Mouse (Mus musculus) cerebellum, adult 2 months (tissue): ENCODE data around the gene Ap2a2. TPM values are rescaled to one million over a fixed set of nuclear protein-coding genes. Genes with fewer than 3 reads are reported as not detected.

Experiments used
- DNase-seq, 2 experiments: peaks; one replicate each; pipeline ENCODE4 v3.0.0; 2021
- H3K27ac ChIP-seq: fragments of 200-500 bp; 2 replicates; pipeline ENCODE4 v1.5.1; 2012; ENCODE audit warnings: low read length, control low read depth, inconsistent platforms; ENCODE audit not compliant: insufficient read depth
- H3K27me3 ChIP-seq: fragments of 200-500 bp; 2 replicates; pipeline ENCODE4 v1.6.1; 2012; ENCODE audit warnings: inconsistent platforms, mild to moderate bottlenecking, low read length, moderate library complexity; ENCODE audit not compliant: control insufficient read depth, insufficient read depth
- H3K4me1 ChIP-seq: fragments of 200-500 bp; 2 replicates; pipeline ENCODE4 v1.6.1; 2011; ENCODE audit warnings: low read length; ENCODE audit not compliant: control insufficient read depth, insufficient read depth
- H3K4me3 ChIP-seq: fragments of 200-500 bp; replicated peaks from 2 replicates; pipeline ENCODE3; 2011; ENCODE audit warnings: mild to moderate bottlenecking, low read depth, low read length, control low read depth; ENCODE audit not compliant: insufficient read depth
- CTCF ChIP-seq: fragments of 200-500 bp; IDR thresholded peaks from 2 replicates; pipeline ENCODE4 v1.5.1; 2011; ENCODE audit warnings: low read depth, mild to moderate bottlenecking, control low read depth, low read length, moderate library complexity, borderline replicate concordance; ENCODE audit not compliant: insufficient read depth
- POLR2A ChIP-seq: fragments of 200-500 bp; IDR thresholded peaks from 2 replicates; pipeline ENCODE4 v1.6.1; 2011; ENCODE audit warnings: low read length, control low read depth, borderline replicate concordance; ENCODE audit not compliant: insufficient read depth
- WGBS: fragments of 180-500 bp; shearing (Covaris S2); methylation state at CpG from one replicate; pipeline ENCODE4 v1.1.7; 2018; 5-methylcytosine and 5-hydroxymethylcytosine counted together
- polyA plus RNA-seq: library from polyadenylated mRNA; depleted of rRNA; stranded (reverse); fragments of >200 nt; gene quantifications from 2 replicates; pipeline ENCODE4 v1.2.3, GENCODE M21; 2012

Gene Ap2a2
- polyA plus RNA-seq, 1 experiment: 96.7 TPM

DNA sequence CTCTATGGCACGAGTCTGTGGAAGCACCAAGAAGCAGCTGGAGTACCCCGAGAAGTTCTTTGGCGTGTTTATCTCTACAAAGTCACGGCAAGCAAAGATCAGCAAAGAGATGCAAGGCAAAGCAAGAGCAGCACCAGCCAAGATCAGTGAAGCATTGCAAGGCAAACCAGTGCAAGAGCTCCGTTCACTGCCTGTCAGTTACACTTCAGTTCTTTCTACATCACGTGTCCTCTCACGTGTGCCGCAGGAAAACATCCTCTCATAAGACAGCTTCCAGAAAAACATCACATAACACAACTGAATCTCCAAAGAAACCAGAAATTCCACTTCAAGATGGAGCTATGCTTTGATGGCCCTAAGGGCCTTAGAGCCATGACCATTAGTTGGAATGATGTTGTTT lies 29.0 kb downstream of the Ap2a2 start:
- Histone ChIP-seq H3K27me3 (no peaks in the 10 kb centered on the region), H3K27ac (no peak overlapping the region), H3K4me1 (peaks cover 3% of the 10 kb centered on the region), H3K4me3 (no peak overlapping the region)
- 89% methylated on average over 8 of the region's 8 CpGs for WGBS
- DNase-seq: no peak
- TF ChIP-seq POLR2A (no peak), CTCF (no peak)

DNA sequence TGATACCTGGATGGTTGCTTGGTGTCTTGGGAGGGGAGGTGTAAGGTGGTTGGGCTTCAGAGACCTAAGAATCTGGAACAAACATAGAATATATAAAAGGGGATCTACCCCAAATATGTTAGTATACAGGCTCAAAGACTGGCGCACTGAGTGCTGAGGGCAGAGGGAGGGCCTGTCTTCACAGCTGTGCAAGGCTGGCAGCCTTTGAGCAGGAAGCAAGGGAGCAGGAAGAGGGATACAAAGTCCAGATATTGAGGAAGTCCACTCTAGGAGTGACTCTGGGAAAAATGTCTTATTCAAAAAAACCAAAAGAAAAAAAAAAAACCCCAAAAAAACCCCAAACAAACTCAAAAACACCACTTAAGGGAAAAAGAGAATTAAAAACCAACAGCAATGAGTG lies 30.1 kb downstream of the Ap2a2 start:
- 90% methylated on average over 1 of the region's 1 CpGs for WGBS
- TF ChIP-seq CTCF: no peak
- no peak for TF ChIP-seq POLR2A
- no peak for DNase-seq
- Histone ChIP-seq H3K4me1 (peaks cover 3% of the 10 kb centered on the region), H3K27me3 (no peaks in the 10 kb centered on the region), H3K27ac (no peak overlapping the region), H3K4me3 (no peak overlapping the region)

DNA sequence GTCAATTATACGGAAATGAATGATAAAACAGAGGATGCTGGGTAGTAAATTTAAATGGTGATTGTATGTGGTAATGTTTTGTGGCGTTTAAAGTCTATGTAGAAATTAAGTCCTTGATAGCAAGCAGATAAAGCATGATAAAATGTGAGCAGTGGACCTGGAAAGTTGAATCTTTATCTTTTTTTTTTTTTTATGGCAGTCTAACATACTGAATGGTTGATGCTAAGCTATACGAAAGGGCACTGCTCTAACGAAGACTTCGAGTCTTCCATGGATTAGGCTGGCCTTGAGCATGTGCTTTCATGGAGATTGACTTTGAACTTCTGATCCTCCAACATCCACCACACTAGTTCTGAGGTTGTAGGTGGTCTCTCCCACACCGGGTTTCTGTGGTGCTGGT lies 31.1 kb downstream of the Ap2a2 start:
- Histone ChIP-seq H3K27me3 (no peaks in the 10 kb centered on the region), H3K4me3 (no peak overlapping the region), H3K27ac (no peak overlapping the region), H3K4me1 (peaks cover 3% of the 10 kb centered on the region)
- 90% methylated on average over 6 of the region's 6 CpGs for WGBS
- no peak for TF ChIP-seq CTCF
- no peak for TF ChIP-seq POLR2A
- DNase-seq: no peak

DNA sequence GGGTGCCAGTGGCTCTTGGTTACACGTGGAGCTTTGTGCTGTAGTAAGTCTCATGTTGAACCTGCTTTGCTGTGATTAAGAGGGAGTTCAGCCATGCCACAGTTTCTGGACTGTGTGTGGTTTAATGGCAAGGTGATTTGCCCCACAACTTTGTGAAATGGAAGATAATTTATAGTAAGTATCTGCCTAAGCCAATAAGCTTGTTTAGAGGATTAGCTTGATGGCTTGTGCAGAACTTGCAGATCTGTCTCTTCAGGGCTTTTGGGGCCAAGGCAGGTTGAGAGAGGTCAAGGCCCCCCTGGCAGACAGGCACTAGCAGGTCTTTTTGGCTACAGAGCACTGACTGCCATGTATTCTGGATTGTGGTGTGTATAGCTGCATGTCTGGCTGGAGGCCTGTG lies 35.0 kb downstream of the Ap2a2 start:
- no peak overlapping the region for H3K4me3 ChIP-seq
- H3K27ac ChIP-seq: no peak overlapping the region
- no peak for DNase-seq
- no peaks in the 10 kb centered on the region for H3K27me3 ChIP-seq
- no peak for TF ChIP-seq CTCF
- no peak for TF ChIP-seq POLR2A
- WGBS: 51% methylated on average over 1 of the region's 1 CpGs
- peaks cover 3% of the 10 kb centered on the region for H3K4me1 ChIP-seq

DNA sequence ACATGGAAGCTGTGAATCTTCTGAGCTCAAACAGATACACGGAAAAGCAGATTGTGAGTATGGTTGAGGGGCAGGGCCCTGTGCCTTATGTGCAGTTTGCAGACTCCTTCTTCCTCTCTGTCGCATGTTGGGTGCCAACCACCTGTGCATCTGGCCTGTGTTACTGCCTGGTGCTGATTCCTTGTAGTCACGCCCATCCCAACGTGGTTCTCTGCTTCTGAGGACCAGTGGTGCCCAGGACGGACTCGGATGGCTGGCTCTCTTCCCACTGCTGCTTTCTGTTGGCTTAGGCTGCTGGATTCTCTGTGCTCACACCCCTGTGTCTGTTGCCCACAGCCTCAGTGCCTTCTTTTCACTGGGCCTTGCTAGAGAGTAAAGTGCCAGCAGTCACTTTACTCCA lies 35.6 kb downstream of the Ap2a2 start:
- WGBS: 21% methylated on average over 6 of the region's 6 CpGs
- Histone ChIP-seq H3K4me3 (no peak overlapping the region), H3K4me1 (peaks cover 1% of the 10 kb centered on the region), H3K27ac (no peak overlapping the region), H3K27me3 (no peaks in the 10 kb centered on the region)
- DNase-seq: peak in 1 of 2 experiments; percentile 41
- TF ChIP-seq POLR2A (no peak), CTCF (no peak)

DNA sequence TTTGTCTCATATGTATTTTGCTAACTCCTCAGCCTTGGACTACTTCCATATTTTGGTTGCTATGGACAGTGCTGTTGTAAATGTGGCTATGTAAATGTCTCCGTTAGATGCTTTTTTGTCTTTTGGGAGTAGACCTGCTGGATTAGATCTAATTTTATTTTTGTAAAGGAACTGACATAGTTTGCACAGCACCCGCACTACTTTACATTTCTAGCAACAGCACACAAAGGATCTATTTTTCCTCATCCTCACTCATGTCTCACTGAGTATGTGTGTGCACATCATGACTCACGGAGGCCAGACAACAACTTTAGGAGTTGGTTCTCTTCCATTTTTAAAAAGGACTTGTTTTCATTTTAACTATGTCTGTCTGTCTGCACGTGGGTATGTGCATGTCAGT lies 45.7 kb downstream of the Ap2a2 start:
- Histone ChIP-seq H3K4me1 (peaks cover 16% of the 10 kb centered on the region), H3K27me3 (no peaks in the 10 kb centered on the region), H3K4me3 (no peak overlapping the region), H3K27ac (no peak overlapping the region)
- TF ChIP-seq POLR2A (no peak), CTCF (no peak)
- no peak for DNase-seq
- WGBS: 81% methylated on average over 4 of the region's 4 CpGs

DNA sequence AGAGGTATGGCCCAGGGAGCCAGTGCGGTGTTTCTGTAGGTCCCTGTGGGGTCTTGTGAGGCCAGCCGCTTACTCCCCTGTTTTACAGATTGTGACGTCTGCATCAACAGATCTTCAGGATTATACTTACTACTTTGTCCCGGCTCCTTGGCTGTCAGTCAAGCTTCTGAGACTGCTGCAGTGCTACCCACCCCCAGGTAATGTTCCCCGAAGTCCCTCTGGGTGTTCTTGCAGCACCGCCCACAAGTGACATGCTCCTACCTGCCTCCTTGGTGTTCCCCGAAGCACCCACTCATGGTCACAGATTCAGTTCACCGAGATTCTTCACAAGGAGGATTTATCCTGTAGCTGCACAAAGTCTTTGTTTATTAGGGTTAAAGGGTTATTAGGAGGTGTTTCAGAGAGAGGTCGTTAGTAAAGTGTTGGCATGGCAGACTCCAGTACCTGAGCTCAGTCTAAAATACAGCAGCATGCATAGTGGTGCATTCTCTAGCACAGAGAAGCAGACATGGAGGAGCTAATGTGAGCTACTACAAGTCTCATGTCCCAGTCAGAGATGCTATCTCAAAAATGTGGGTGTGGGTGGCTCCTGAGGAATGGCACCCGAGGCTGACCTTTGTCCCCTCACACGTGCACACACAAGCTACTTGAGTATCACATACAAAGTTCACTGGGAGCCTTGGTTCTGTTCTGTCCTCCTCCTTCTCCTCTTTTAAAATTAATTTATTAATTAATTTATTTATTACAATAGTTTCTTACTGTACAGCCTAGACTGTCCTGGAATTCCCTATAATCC lies 47.9 kb downstream of the Ap2a2 start:
- WGBS: 89% methylated on average over 11 of the region's 11 CpGs
- no peak overlapping the region for H3K4me3 ChIP-seq
- TF ChIP-seq POLR2A (no peak), CTCF (no peak)
- H3K4me1 ChIP-seq: peaks cover 19% of the 10 kb centered on the region
- no peak overlapping the region for H3K27ac ChIP-seq
- DNase-seq: no peak
- no peaks in the 10 kb centered on the region for H3K27me3 ChIP-seq

DNA sequence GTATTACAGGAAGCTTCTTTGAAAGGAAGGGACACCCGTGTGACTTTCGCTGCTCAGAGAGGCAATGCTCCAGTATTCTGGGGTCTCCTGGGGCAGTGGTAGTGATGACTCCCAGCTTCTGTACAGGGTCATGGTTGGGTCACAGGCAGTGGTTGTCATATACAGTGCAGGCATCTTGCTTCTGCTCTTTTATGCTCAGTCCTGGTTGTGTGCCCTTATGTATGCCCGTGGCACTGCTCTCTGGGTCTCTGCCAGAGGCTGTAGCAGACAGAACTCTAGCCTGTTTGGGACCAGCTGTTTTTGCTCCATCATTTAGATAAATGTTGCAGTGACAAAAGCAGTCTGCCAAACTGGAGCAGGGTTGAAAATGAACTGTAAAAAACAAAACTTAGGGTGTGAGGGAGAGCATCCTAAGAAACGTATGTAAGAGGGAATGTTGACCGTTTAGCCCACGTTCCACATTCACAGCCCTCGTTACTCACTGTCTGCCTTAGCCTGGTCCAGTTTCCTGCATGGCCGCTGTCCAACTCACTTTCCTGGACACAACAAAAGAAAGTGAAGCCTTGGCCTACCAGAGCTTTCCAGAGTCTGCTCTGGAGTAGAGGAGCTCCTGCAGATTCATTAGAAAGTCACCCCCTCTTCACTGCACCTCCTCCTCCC lies 49.9 kb downstream of the Ap2a2 start:
- Histone ChIP-seq H3K4me1 (peaks cover 19% of the 10 kb centered on the region), H3K4me3 (no peak overlapping the region), H3K27ac (0 out of 2 replicates have a peak overlapping the region, but pooled peaks have one; percentile 0), H3K27me3 (no peaks in the 10 kb centered on the region)
- WGBS: 33% methylated on average over 8 of the region's 8 CpGs
- DNase-seq: peak in 1 of 2 experiments; percentile 41
- TF ChIP-seq CTCF: no peak
- TF ChIP-seq POLR2A: no peak
